Mouse (Mus musculus): Measurements from ENCODE around the gene BC025920.

BC025920 gene

GRCm38 (mm10) chr10:81642648-81643448 is 36.8 kb downstream of the BC025920 start:
- DNase-seq (ENCODE audit: low spot score) = no peak

- DNase-seq (ENCODE audit: low spot score) = peak; percentile 96
Observed at GRCm38 (mm10) chr10:81643449-81644055, 37.5 kb downstream of the BC025920 start.

GRCm38 (mm10) chr10:81644162-81644561 is 38.1 kb downstream of the BC025920 start:
- no peak for DNase-seq (ENCODE audit: low spot score)

GRCm38 (mm10) chr10:81644716-81645115 is 38.6 kb downstream of the BC025920 start:
- peak; percentile 37 for DNase-seq (ENCODE audit: low spot score)

- DNase-seq (ENCODE audit: low spot score) = no peak
Observed at GRCm38 (mm10) chr10:81645391-81645790, 39.3 kb downstream of the BC025920 start.

GRCm38 (mm10) chr10:81646015-81646555 is 40.0 kb downstream of the BC025920 start:
- peak; percentile 41 for DNase-seq (ENCODE audit: low spot score)

- DNase-seq (ENCODE audit: low spot score) = peak; percentile 90
Observed at GRCm38 (mm10) chr10:81648803-81649775, 43.0 kb downstream of the BC025920 start, which contains the start of gene Gm10778. Gene Gm10778 (plus strand): TSS chr10:81649059.

- peak; percentile 41 for DNase-seq (ENCODE audit: low spot score)
Observed at GRCm38 (mm10) chr10:81655178-81655577, 49.1 kb downstream of the BC025920 start.

GRCm38 (mm10) chr10:81656174-81656573 is 50.1 kb downstream of the BC025920 start:
- no peak for DNase-seq (ENCODE audit: low spot score)
